ENCODE assay signal across 14 mouse cellular contexts in the genomic region with DNA sequence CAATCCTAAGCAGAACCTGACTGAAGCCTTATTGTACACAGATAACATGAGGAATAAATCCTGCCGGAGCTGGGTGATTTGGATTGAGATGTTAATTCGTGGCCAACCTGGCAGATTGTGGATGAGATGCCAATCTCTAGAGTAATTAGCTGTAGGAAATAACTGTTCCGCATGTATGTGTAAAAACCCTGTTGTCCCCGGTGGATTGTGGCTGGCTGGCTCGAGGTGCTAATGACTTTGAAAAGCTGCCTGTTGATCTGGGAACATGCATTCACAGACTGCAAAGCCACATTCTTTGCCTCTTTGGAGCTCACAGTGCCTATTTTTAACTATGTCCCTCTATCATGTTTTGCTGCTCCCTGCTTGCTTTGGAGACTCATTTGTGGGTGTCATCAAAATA.
DNase-seq lines count a peak whose midpoint lies in the region; ATAC-seq and TF ChIP-seq lines count a peak whose summit lies in the region.
"Had no signal": no experiment of that assay in that cellular context is flagged by ENCODE, and none has a peak within 500 bp of the region (broad histone marks: within the 10 kb centered on the region; RNA-seq: fewer than 3 reads in every experiment).

No protein-coding gene starts in this region.

- H3K27me3 ChIP-seq in forebrain, embryonic 14.5 days (replicated peaks; ENCODE audit: control insufficient read depth, insufficient read depth, low read length): no peaks in the 10 kb centered on the region
- H3K27me3 ChIP-seq in forebrain, embryonic 12.5 days: no peaks in the 10 kb centered on the region
- no peaks in the 10 kb centered on the region for H3K27me3 ChIP-seq in heart, postnatal 0 days (ENCODE audit: control insufficient read depth, insufficient read depth, low read length)
- H3K27me3 ChIP-seq in lung, postnatal 0 days (replicated peaks; ENCODE audit: insufficient read depth, low read length): no peaks in the 10 kb centered on the region
- H3K27me3 ChIP-seq: hindbrain, embryonic 13.5 days; limb, embryonic 13.5 days; neural tube, embryonic 15.5 days had no signal

- no peak overlapping the region for H3K4me2 ChIP-seq in forebrain, embryonic 14.5 days (ENCODE audit: low read length)
- no peak overlapping the region for H3K4me2 ChIP-seq in forebrain, embryonic 12.5 days
- 0 out of 2 replicates have a peak overlapping the region, but pooled peaks have one; percentile 6 for H3K4me2 ChIP-seq in heart, postnatal 0 days (ENCODE audit: low read depth, low read length)
- H3K4me2 ChIP-seq in lung, postnatal 0 days (replicated peaks; ENCODE audit: low read depth, low read length): no peak overlapping the region
- H3K4me2 ChIP-seq: hindbrain, embryonic 13.5 days; limb, embryonic 13.5 days; neural tube, embryonic 15.5 days had no signal

- peaks cover 31% of the 10 kb centered on the region for H3K36me3 ChIP-seq in forebrain, embryonic 14.5 days (ENCODE audit: control insufficient read depth, insufficient read depth, low read length)
- H3K36me3 ChIP-seq in forebrain, embryonic 12.5 days (replicated peaks): peaks cover 25% of the 10 kb centered on the region
- H3K36me3 ChIP-seq in heart, postnatal 0 days (replicated peaks; ENCODE audit: control insufficient read depth, insufficient read depth, low read length): peaks cover 22% of the 10 kb centered on the region
- H3K36me3 ChIP-seq in lung, postnatal 0 days (ENCODE audit: insufficient read depth, low read length): no peaks in the 10 kb centered on the region

- no peak overlapping the region for H3K9ac ChIP-seq in forebrain, embryonic 14.5 days (ENCODE audit: low read length)
- H3K9ac ChIP-seq in forebrain, embryonic 12.5 days: no peak overlapping the region
- H3K9ac ChIP-seq in heart, postnatal 0 days (replicated peaks; ENCODE audit: low read depth, low read length): peak overlapping the region; percentile 25; the same call in 1 of the 2 replicates
- no peak overlapping the region for H3K9ac ChIP-seq in lung, postnatal 0 days (replicated peaks; ENCODE audit: low read depth)
- H3K9ac ChIP-seq: hindbrain, embryonic 13.5 days; limb, embryonic 13.5 days; neural tube, embryonic 15.5 days had no signal

- peak; percentile 87 for DNase-seq in forebrain, embryonic 14.5 days (ENCODE audit: low spot score)
- peak; percentile 68 for DNase-seq in layer of hippocampus, adult 11-12 months (ENCODE audit: low spot score)
- no peak for DNase-seq in layer of hippocampus, postnatal 25 days (ENCODE audit: extremely low spot score in 1 of 2, low spot score in 1 of 2)
- peak; percentile 74 for DNase-seq in heart, postnatal 0 days (ENCODE audit: low spot score)
- peak; percentile 69 for DNase-seq in lung, postnatal 0 days (ENCODE audit: low spot score)
- DNase-seq in embryo, embryonic 10.5 days (ENCODE audit: low spot score): no peak
- DNase-seq in kidney, adult 18-20 months: no peak
- DNase-seq: cerebellum, adult 9-11 months had no signal

- TF ChIP-seq CTCF in heart, postnatal 0 days (IDR thresholded peaks at IDR 0.05; ENCODE audit: low read depth): no peak
- no peak for TF ChIP-seq CTCF in lung, postnatal 0 days (IDR thresholded peaks at IDR 0.05)

- H3K4me3 ChIP-seq in forebrain, embryonic 14.5 days (ENCODE audit: low read depth, low read length): no peak overlapping the region
- no peak overlapping the region for H3K4me3 ChIP-seq in forebrain, embryonic 12.5 days (replicated peaks)
- no peak overlapping the region for H3K4me3 ChIP-seq in heart, postnatal 0 days (ENCODE audit: low read depth, low read length)
- no peak overlapping the region for H3K4me3 ChIP-seq in lung, postnatal 0 days (ENCODE audit: low read depth, low read length)
- H3K4me3 ChIP-seq: hindbrain, embryonic 13.5 days; limb, embryonic 13.5 days; neural tube, embryonic 15.5 days had no signal

- ATAC-seq in forebrain, embryonic 14.5 days: peak; percentile 82
- ATAC-seq in forebrain, embryonic 12.5 days (ENCODE audit: low FRiP score): no peak
- peak; percentile 88 for ATAC-seq in heart, postnatal 0 days (ENCODE audit: insufficient read depth, low read depth)
- peak; percentile 50 for ATAC-seq in lung, postnatal 0 days
- ATAC-seq: midbrain, embryonic 16.5 days had no signal

- H3K4me1 ChIP-seq in forebrain, embryonic 14.5 days (ENCODE audit: control insufficient read depth, insufficient read depth, low read length): peaks cover 20% of the 10 kb centered on the region
- peaks cover 12% of the 10 kb centered on the region; the same call in 1 of the 2 replicates for H3K4me1 ChIP-seq in forebrain, embryonic 12.5 days
- H3K4me1 ChIP-seq in heart, postnatal 0 days (ENCODE audit: control insufficient read depth, insufficient read depth): peaks cover 27% of the 10 kb centered on the region; the same call in 1 of the 2 replicates
- H3K4me1 ChIP-seq in lung, postnatal 0 days (ENCODE audit: insufficient read depth, low read depth, low read length): no peaks in the 10 kb centered on the region

- WGBS in forebrain, embryonic 14.5 days: 15% methylated on average over 5 of the region's 5 CpGs
- 37% methylated on average over 5 of the region's 5 CpGs for WGBS in forebrain, embryonic 12.5 days
- 17% methylated on average over 5 of the region's 5 CpGs for WGBS in heart, postnatal 0 days
- WGBS in lung, postnatal 0 days: 48% methylated on average over 5 of the region's 5 CpGs

- no peaks in the 10 kb centered on the region for H3K9me3 ChIP-seq in forebrain, embryonic 14.5 days (replicated peaks; ENCODE audit: control insufficient read depth, low read length)
- no peaks in the 10 kb centered on the region for H3K9me3 ChIP-seq in forebrain, embryonic 12.5 days
- H3K9me3 ChIP-seq in heart, postnatal 0 days (replicated peaks; ENCODE audit: control insufficient read depth, low read length): no peaks in the 10 kb centered on the region
- H3K9me3 ChIP-seq in lung, postnatal 0 days (ENCODE audit: low read length): no peaks in the 10 kb centered on the region
- H3K9me3 ChIP-seq: hindbrain, embryonic 13.5 days; limb, embryonic 13.5 days; neural tube, embryonic 15.5 days had no signal

- no peak for TF ChIP-seq EP300 in heart, postnatal 0 days (IDR thresholded peaks at IDR 0.05; ENCODE audit: low read depth)
- no peak for TF ChIP-seq EP300 in lung, postnatal 0 days (IDR thresholded peaks at IDR 0.05)

- H3K27ac ChIP-seq in forebrain, embryonic 14.5 days (ENCODE audit: low read depth, low read length): no peak overlapping the region
- H3K27ac ChIP-seq in forebrain, embryonic 12.5 days: no peak overlapping the region
- H3K27ac ChIP-seq in heart, postnatal 0 days (ENCODE audit: low read depth): peak overlapping the region; percentile 90
- no peak overlapping the region for H3K27ac ChIP-seq in lung, postnatal 0 days (ENCODE audit: low read length)
- H3K27ac ChIP-seq: hindbrain, embryonic 13.5 days; kidney, postnatal 0 days; limb, embryonic 13.5 days; neural tube, embryonic 15.5 days had no signal

Comparison
In these comparisons a context has a peak if more than half of its experiments do, and no peak if none do; other contexts are left out.
1. DNase-seq: peak in forebrain, embryonic 14.5 days (single experiment), layer of hippocampus, adult 11-12 months (single experiment), heart, postnatal 0 days (single experiment) and lung, postnatal 0 days (single experiment); none in layer of hippocampus, postnatal 25 days (0 of 2), embryo, embryonic 10.5 days (single experiment) and kidney, adult 18-20 months (single experiment).